ENCODE assay signal across 21 mouse cellular contexts in the genomic region with DNA sequence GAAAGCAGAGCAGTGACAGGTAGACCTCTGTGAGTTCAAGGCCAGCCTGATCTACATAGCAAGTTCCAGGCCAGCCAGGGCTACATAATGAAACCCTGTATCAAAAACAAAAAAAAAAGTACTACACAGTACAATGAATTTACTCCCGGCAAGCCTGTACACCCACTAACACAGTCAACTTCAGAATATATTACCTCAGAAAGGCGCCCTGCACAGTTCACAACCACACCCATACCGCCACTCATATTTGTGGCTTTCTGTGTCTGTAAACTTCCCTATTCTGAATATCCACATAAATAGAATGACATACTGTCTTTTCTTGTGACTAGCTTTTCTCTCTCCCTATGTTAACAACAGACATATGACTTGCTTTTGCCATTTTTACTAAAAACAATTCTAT. TPM values are rescaled to one million over a fixed set of nuclear protein-coding genes. Genes with fewer than 3 reads are reported as not detected.
DNase-seq lines count a peak whose midpoint lies in the region; ATAC-seq and TF ChIP-seq lines count a peak whose summit lies in the region.
"Had no signal": no experiment of that assay in that cellular context is flagged by ENCODE, and none has a peak within 500 bp of the region (broad histone marks: within the 10 kb centered on the region; RNA-seq: fewer than 3 reads in every experiment).

No protein-coding gene starts in this region.

- H3K4me3 ChIP-seq in layer of hippocampus, adult 2 months, result no peak overlapping the region
- H3K4me3 ChIP-seq: erythroblast, embryonic 14.5 days; heart, adult 2 months; liver, embryonic 15.5 days; midbrain, embryonic 10.5 days had no signal

- peak; percentile 92 for ATAC-seq in common myeloid progenitor, adult 5-6 weeks (replicated peaks; ENCODE audit: low read depth, poor library complexity, severe bottlenecking)
- peak; percentile 84 for ATAC-seq in monocyte, adult 5-6 weeks (replicated peaks; ENCODE audit: insufficient number of reproducible peaks, low FRiP score, low TSS enrichment, poor library complexity, severe bottlenecking)
- ATAC-seq: forebrain, embryonic 14.5 days; hindbrain, embryonic 16.5 days had no signal

- DNase-seq in 3T3-L1 (ENCODE audit: low read depth, low spot score), result peak; percentile 32
- DNase-seq in CD4-positive, CD25-positive, alpha-beta regulatory T cell, adult 2 months (ENCODE audit: low read depth, low spot score), result peak; percentile 47
- DNase-seq in layer of hippocampus, adult 2 months (ENCODE audit: low spot score in 2 of 2), result no peak
- DNase-seq in kidney, adult 8-10 months, result no peak
- no peak for DNase-seq in adrenal gland, postnatal 36 days
- DNase-seq: adrenal gland, adult 2 months; cerebellum, adult 8-10 months; gastrocnemius, postnatal 14 days; heart, adult 2 months; heart, postnatal 36 days; kidney, adult 11 months; kidney, postnatal 14 days; right cerebral cortex, adult 18-20 months; thymus, postnatal 25 days had no signal

- TF ChIP-seq CTCF in layer of hippocampus, adult 2 months (conservative IDR thresholded peaks at IDR 0.05), result no peak

- no peak overlapping the region for H3K27ac ChIP-seq in layer of hippocampus, adult 2 months
- H3K27ac ChIP-seq: heart, adult 2 months; liver, embryonic 15.5 days; midbrain, embryonic 10.5 days had no signal

RNA-seq across cellular contexts. Expression of gene Mllt3, which starts 27.4 kb away (rescaled TPM):
- total RNA-seq in common myeloid progenitor, adult 5-6 weeks (2017), result 30.6 and 31.7 TPM in 2 replicates
- total RNA-seq in monocyte, adult 5-6 weeks (2017), result 13.2 to 52.2 TPM (median 41.9 TPM) in 3 replicates
- total RNA-seq in layer of hippocampus, adult 2 months (2021), result 10 to 100 TPM; 54.6 to 58.7 TPM
- 10 to 100 TPM; 23.0 to 24.9 TPM for total RNA-seq in adrenal gland, postnatal 36 days (2021)

Comparison
In these comparisons a context has a peak if more than half of its experiments do, and no peak if none do; other contexts are left out.
1. DNase-seq: peak in 3T3-L1 (single experiment) and CD4-positive, CD25-positive, alpha-beta regulatory T cell, adult 2 months (single experiment); none in layer of hippocampus, adult 2 months (0 of 2), kidney, adult 8-10 months (0 of 2) and adrenal gland, postnatal 36 days (0 of 2).